Mouse (Mus musculus) testis, adult 2 months (tissue): ENCODE results near the gene Trappc10.

Source experiments
- CTCF ChIP-seq: fragments of 200-500 bp; IDR thresholded peaks from 2 replicates; pipeline ENCODE4 v1.5.1; 2012; ENCODE audit warnings: low read depth, mild to moderate bottlenecking, inconsistent platforms, low read length, moderate library complexity; ENCODE audit not compliant: control insufficient read depth, insufficient read depth, insufficient replicate concordance
- POLR2A ChIP-seq: fragments of 200-500 bp; IDR thresholded peaks from 2 replicates; pipeline ENCODE4 v1.6.1; 2012; ENCODE audit warnings: low read depth, mild to moderate bottlenecking, inconsistent platforms, low read length, moderate library complexity; ENCODE audit not compliant: control insufficient read depth

- no peak for TF ChIP-seq CTCF
- no peak for TF ChIP-seq POLR2A
These were observed 60.9 kb downstream of the Trappc10 start for GRCm38 (mm10) chr10:78183577-78183976.
